Mouse (Mus musculus): ENCODE results near the gene C1qc.

- TF ChIP-seq CTCF (IDR thresholded peaks at IDR 0.05; ENCODE audit: extremely low read depth, insufficient read depth, insufficient read length, insufficient replicate concordance) (no peak), POLR2A (IDR thresholded peaks at IDR 0.05; ENCODE audit: low read depth, low read length) (no peak)
Measured at GRCm38 (mm10) chr4:136852989-136853388, 39.9 kb downstream of the C1qc start.

Measured in spleen, adult 2 months (tissue).